Comparison of ENCODE assay signal across 8 mouse cellular contexts in genomic region chr5:134491712-134492417, GRCm38 (mm10). TPM values are rescaled to one million over a fixed set of nuclear protein-coding genes. Genes with fewer than 3 reads are reported as not detected.
A peak's percentile ranks its signal among the peaks of the same experiment; 100 is the strongest.
DNase-seq lines count a peak whose midpoint lies in the region; ATAC-seq and TF ChIP-seq lines count a peak whose summit lies in the region.

No protein-coding gene starts in this region.

- no peaks in the 10 kb centered on the region for H3K9me3 ChIP-seq in heart, embryonic 13.5 days
- no peaks in the 10 kb centered on the region for H3K9me3 ChIP-seq in kidney, postnatal 0 days (replicated peaks; ENCODE audit: low read length)
- H3K9me3 ChIP-seq in liver, embryonic 12.5 days (replicated peaks): no peaks in the 10 kb centered on the region
- no peaks in the 10 kb centered on the region for H3K9me3 ChIP-seq in neural tube, embryonic 12.5 days
- H3K9me3 ChIP-seq in stomach, postnatal 0 days (ENCODE audit: control insufficient read depth, low read length): no peaks in the 10 kb centered on the region

- no peak for TF ChIP-seq POLR2A in brain, embryonic 14.5 days (IDR thresholded peaks at IDR 0.05; ENCODE audit: borderline replicate concordance, extremely low read depth, insufficient read depth, insufficient read length, poor library complexity, severe bottlenecking)

- peak; percentile 96 for DNase-seq in CD4-positive, CD25-positive, alpha-beta regulatory T cell, adult 2 months (ENCODE audit: low read depth, low spot score)
- DNase-seq in brain, embryonic 14.5 days (ENCODE audit: low read depth): peak; percentile 90
- peak; percentile 91 for DNase-seq in kidney, postnatal 0 days (ENCODE audit: low spot score)
- peak; percentile 87 for DNase-seq in stomach, postnatal 0 days (ENCODE audit: low spot score)

- no peak overlapping the region for H3K4me2 ChIP-seq in heart, embryonic 13.5 days
- no peak overlapping the region for H3K4me2 ChIP-seq in kidney, postnatal 0 days (ENCODE audit: low read length)
- H3K4me2 ChIP-seq in liver, embryonic 12.5 days: no peak overlapping the region; the same call in 1 of the 2 replicates
- no peak overlapping the region for H3K4me2 ChIP-seq in neural tube, embryonic 12.5 days (replicated peaks)
- H3K4me2 ChIP-seq in stomach, postnatal 0 days (replicated peaks; ENCODE audit: low read depth): no peak overlapping the region

- peaks cover 11% of the 10 kb centered on the region for H3K4me1 ChIP-seq in heart, embryonic 13.5 days
- no peaks in the 10 kb centered on the region for H3K4me1 ChIP-seq in kidney, postnatal 0 days (replicated peaks; ENCODE audit: insufficient read depth, low read length)
- H3K4me1 ChIP-seq in liver, embryonic 12.5 days: peaks cover 32% of the 10 kb centered on the region
- peaks cover 3% of the 10 kb centered on the region; the same call in 1 of the 2 replicates for H3K4me1 ChIP-seq in neural tube, embryonic 12.5 days
- 0 out of 2 replicates have a peak, but pooled peaks cover 2% of the 10 kb centered on the region for H3K4me1 ChIP-seq in stomach, postnatal 0 days (replicated peaks; ENCODE audit: control insufficient read depth, insufficient read depth)

- H3K9ac ChIP-seq in heart, embryonic 13.5 days: no peak overlapping the region
- H3K9ac ChIP-seq in kidney, postnatal 0 days (ENCODE audit: low read depth, low read length): no peak overlapping the region
- peak overlapping the region; percentile 8; the same call in 1 of the 2 replicates for H3K9ac ChIP-seq in liver, embryonic 12.5 days
- no peak overlapping the region for H3K9ac ChIP-seq in neural tube, embryonic 12.5 days
- H3K9ac ChIP-seq in stomach, postnatal 0 days (ENCODE audit: low read length): peak overlapping the region; percentile 8; the same call in 1 of the 2 replicates

- no peaks in the 10 kb centered on the region for H3K27me3 ChIP-seq in heart, embryonic 13.5 days (replicated peaks)
- H3K27me3 ChIP-seq in kidney, postnatal 0 days (ENCODE audit: insufficient read depth, low read length): no peaks in the 10 kb centered on the region
- H3K27me3 ChIP-seq in liver, embryonic 12.5 days (replicated peaks): no peaks in the 10 kb centered on the region
- no peaks in the 10 kb centered on the region for H3K27me3 ChIP-seq in neural tube, embryonic 12.5 days (replicated peaks)
- H3K27me3 ChIP-seq in stomach, postnatal 0 days (ENCODE audit: control insufficient read depth, insufficient read depth, low read length): no peaks in the 10 kb centered on the region

- peak; percentile 98 for TF ChIP-seq CTCF in brain, embryonic 14.5 days (IDR thresholded peaks at IDR 0.05; ENCODE audit: borderline replicate concordance, extremely low read depth, insufficient read depth, insufficient read length)
- peak; percentile 99 for TF ChIP-seq CTCF in kidney, postnatal 0 days (IDR thresholded peaks at IDR 0.05; ENCODE audit: low read depth)
- peak; percentile 96 for TF ChIP-seq CTCF in stomach, postnatal 0 days (IDR thresholded peaks at IDR 0.05; ENCODE audit: low read depth)

- peaks cover 48% of the 10 kb centered on the region for H3K36me3 ChIP-seq in heart, embryonic 13.5 days
- H3K36me3 ChIP-seq in kidney, postnatal 0 days (ENCODE audit: insufficient read depth, low read length): peaks cover 18% of the 10 kb centered on the region; the same call in 1 of the 2 replicates
- peaks cover 6% of the 10 kb centered on the region for H3K36me3 ChIP-seq in liver, embryonic 12.5 days
- H3K36me3 ChIP-seq in neural tube, embryonic 12.5 days: peaks cover 67% of the 10 kb centered on the region
- H3K36me3 ChIP-seq in stomach, postnatal 0 days (ENCODE audit: control insufficient read depth, insufficient read depth, low read length): peaks cover 10% of the 10 kb centered on the region; the same call in 1 of the 2 replicates

- peak; percentile 62; the same call in 1 of the 2 replicates for ATAC-seq in erythroid progenitor cell, adult 5-6 weeks (replicated peaks; ENCODE audit: low FRiP score, poor library complexity, severe bottlenecking)
- no peak for ATAC-seq in heart, embryonic 13.5 days (ENCODE audit: extremely low read depth, insufficient number of reproducible peaks, low FRiP score, low TSS enrichment)
- no peak; the same call in 1 of the 2 replicates for ATAC-seq in kidney, postnatal 0 days (replicated peaks; ENCODE audit: low FRiP score, low read depth)
- peak; percentile 22 for ATAC-seq in liver, embryonic 12.5 days
- 0 out of 2 replicates have a peak, but pooled peaks have one; percentile 12 for ATAC-seq in neural tube, embryonic 12.5 days (ENCODE audit: low FRiP score, low read depth)
- peak; percentile 64 for ATAC-seq in stomach, postnatal 0 days (ENCODE audit: low FRiP score, low TSS enrichment)

- peak overlapping the region; percentile 39; the same call in 1 of the 2 replicates for H3K27ac ChIP-seq in heart, embryonic 13.5 days (replicated peaks)
- no peak overlapping the region; the same call in 1 of the 2 replicates for H3K27ac ChIP-seq in kidney, postnatal 0 days
- no peak overlapping the region for H3K27ac ChIP-seq in liver, embryonic 12.5 days
- no peak overlapping the region for H3K27ac ChIP-seq in neural tube, embryonic 12.5 days
- peak overlapping the region; percentile 61; the same call in 1 of the 2 replicates for H3K27ac ChIP-seq in stomach, postnatal 0 days (replicated peaks)

- 24% methylated on average over 18 of the region's 18 CpGs for WGBS in heart, embryonic 13.5 days
- 30% methylated on average over 18 of the region's 18 CpGs for WGBS in kidney, postnatal 0 days
- WGBS in liver, embryonic 12.5 days (ENCODE audit: insufficient replicate concordance): 30% methylated on average over 18 of the region's 18 CpGs
- WGBS in neural tube, embryonic 12.5 days: 29% methylated on average over 18 of the region's 18 CpGs
- 24% methylated on average over 18 of the region's 18 CpGs for WGBS in stomach, postnatal 0 days

- no peak overlapping the region for H3K4me3 ChIP-seq in heart, embryonic 13.5 days
- H3K4me3 ChIP-seq in kidney, postnatal 0 days (replicated peaks; ENCODE audit: low read depth, low read length): no peak overlapping the region
- H3K4me3 ChIP-seq in liver, embryonic 12.5 days: no peak overlapping the region
- H3K4me3 ChIP-seq in neural tube, embryonic 12.5 days: no peak overlapping the region
- no peak overlapping the region for H3K4me3 ChIP-seq in stomach, postnatal 0 days (ENCODE audit: low read depth, low read length)

- TF ChIP-seq EP300 in stomach, postnatal 0 days (optimal IDR thresholded peaks at IDR 0.05): no peak

RNA-seq across cellular contexts. Expression of gene Gtf2ird1, which starts 35.3 kb away (rescaled TPM):
- polyA plus RNA-seq in brain, embryonic 14.5 days (2012; rRNA removed): 78.1 and 80.5 TPM in 2 replicates
- 6.3 and 19.1 TPM in 2 replicates for total RNA-seq in erythroid progenitor cell, adult 5-6 weeks (2015; ENCODE audit: low replicate concordance)
- 0.77 and 1.6 TPM in 2 replicates for total RNA-seq in erythroid progenitor cell, adult 5-6 weeks (2017; ENCODE audit: low replicate concordance)
- 53.4 and 56.5 TPM in 2 replicates for polyA plus RNA-seq in heart, embryonic 13.5 days (2015; fragmentation: Nextera tagmentation; extraction: Ambion mirVana)
- 46.7 and 49.8 TPM in 2 replicates for polyA plus RNA-seq in kidney, postnatal 0 days (2015; fragmentation: Nextera tagmentation; extraction: Ambion mirVana)
- 23.5 and 26.4 TPM in 2 replicates for polyA plus RNA-seq in liver, embryonic 12.5 days (2016; fragmentation: Nextera tagmentation; extraction: Ambion mirVana)
- 79.8 and 84.6 TPM in 2 replicates for polyA plus RNA-seq in neural tube, embryonic 12.5 days (2016; fragmentation: Nextera tagmentation; extraction: Ambion mirVana)
- polyA plus RNA-seq in stomach, postnatal 0 days (2015; fragmentation: Nextera tagmentation; extraction: Ambion mirVana): 42.4 and 47.0 TPM in 2 replicates

Comparison
In these comparisons a context has a peak if more than half of its experiments do, and no peak if none do; other contexts are left out.
1. ATAC-seq: peak in erythroid progenitor cell, adult 5-6 weeks (single experiment), liver, embryonic 12.5 days (single experiment), neural tube, embryonic 12.5 days (single experiment) and stomach, postnatal 0 days (single experiment); none in heart, embryonic 13.5 days (single experiment) and kidney, postnatal 0 days (single experiment).
2. H3K27ac ChIP-seq: peak in heart, embryonic 13.5 days (single experiment) and stomach, postnatal 0 days (single experiment); none in kidney, postnatal 0 days (single experiment), liver, embryonic 12.5 days (single experiment) and neural tube, embryonic 12.5 days (single experiment).
3. H3K9ac ChIP-seq: peak in liver, embryonic 12.5 days (single experiment) and stomach, postnatal 0 days (single experiment); none in heart, embryonic 13.5 days (single experiment), kidney, postnatal 0 days (single experiment) and neural tube, embryonic 12.5 days (single experiment).
4. Peak in every context shown above with its lines, with median percentiles within 50 percentile points of each other: DNase-seq and CTCF ChIP-seq.